In genomic region chr13:45391854-45392454, GRCm38 (mm10) we compare ENCODE assay signal across 8 mouse cellular contexts. TPM values are rescaled to one million over a fixed set of nuclear protein-coding genes. Genes with fewer than 3 reads are reported as not detected.
A peak's percentile ranks its signal among the peaks of the same experiment; 100 is the strongest.
DNase-seq lines count a peak whose midpoint lies in the region; TF ChIP-seq lines count a peak whose summit lies in the region.

No protein-coding gene starts in this region.

- no peak for TF ChIP-seq CTCF in left cerebral cortex, adult 2 months (IDR thresholded peaks at IDR 0.05)

- no peak for DNase-seq in left cerebral cortex, adult 2 months (ENCODE audit: extremely low spot score in 1 of 2, low spot score in 2 of 2)
- DNase-seq in left cerebral cortex, adult 9 months (ENCODE audit: low spot score in 2 of 2): no peak
- peak; percentile 31 for DNase-seq in adrenal gland, adult 2 months
- DNase-seq in heart, adult 11 months: peak; percentile 97
- DNase-seq in kidney, adult 18-20 months: peak; percentile 85
- DNase-seq in lung, adult 18-20 months: peak; percentile 74 to 78
- DNase-seq in yolk sac, embryonic 10.5 days (ENCODE audit: low spot score): no peak
- DNase-seq in retina, postnatal 1 day: no peak

- H3K27ac ChIP-seq in left cerebral cortex, adult 2 months: no peak overlapping the region; the same call in 1 of the 2 replicates

- H3K4me3 ChIP-seq in left cerebral cortex, adult 2 months: peak overlapping the region; percentile 94

- intact Hi-C loops in left cerebral cortex, adult 2 months (cut with DNase I): loop anchor here (2.0 to 5.0 kb wide), 2 partner anchors 190 to 361 kb away; no protein-coding TSS in a partner anchor

RNA-seq across cellular contexts. Expression of gene Mylip, which starts 2.4 kb away (rescaled TPM):
- 10 to 100 TPM; 16.2 to 16.6 TPM for total RNA-seq in left cerebral cortex, adult 2 months (2021)
- 10 to 100 TPM in 1 of 2 experiments, 1 to 10 TPM in 1; 6.6 to 13.6 TPM for total RNA-seq in adrenal gland, adult 2 months (2021)
- polyA plus RNA-seq in adrenal gland, adult 2 months (2012; rRNA removed): 6.4 and 9.9 TPM in 2 replicates

Comparison
In these comparisons a context has a peak if more than half of its experiments do, and no peak if none do; other contexts are left out.
1. DNase-seq: peak in adrenal gland, adult 2 months (single experiment), heart, adult 11 months (single experiment), kidney, adult 18-20 months (single experiment) and lung, adult 18-20 months (2 of 2); none in left cerebral cortex, adult 2 months (0 of 2), left cerebral cortex, adult 9 months (0 of 2), yolk sac, embryonic 10.5 days (single experiment) and retina, postnatal 1 day (single experiment).